ENCODE assay signal across 9 mouse cellular contexts in genomic region chr8:84712759-84713120, GRCm38 (mm10). TPM values are rescaled to one million over a fixed set of nuclear protein-coding genes. Genes with fewer than 3 reads are reported as not detected.
DNase-seq lines count a peak whose midpoint lies in the region; ATAC-seq and TF ChIP-seq lines count a peak whose summit lies in the region.
"Had no signal": no experiment of that assay in that cellular context is flagged by ENCODE, and none has a peak within 500 bp of the region (broad histone marks: within the 10 kb centered on the region; RNA-seq: fewer than 3 reads in every experiment).

No protein-coding gene starts in this region.

- H3K9ac ChIP-seq in heart, postnatal 0 days (replicated peaks; ENCODE audit: low read depth, low read length): no peak overlapping the region

- H3K4me1 ChIP-seq in heart, embryonic 10.5 days: peaks cover 49% of the 10 kb centered on the region
- peaks cover 7% of the 10 kb centered on the region; the same call in 1 of the 2 replicates for H3K4me1 ChIP-seq in brown adipose tissue, adult 24 weeks (ENCODE audit: control insufficient read depth, insufficient read depth, insufficient read length, low read length)
- 0 out of 2 replicates have a peak, but pooled peaks cover 4% of the 10 kb centered on the region for H3K4me1 ChIP-seq in heart, postnatal 0 days (ENCODE audit: control insufficient read depth, insufficient read depth)
- H3K4me1 ChIP-seq in midbrain, embryonic 10.5 days: peaks cover 70% of the 10 kb centered on the region

- H3K4me2 ChIP-seq in heart, postnatal 0 days (ENCODE audit: low read depth, low read length): no peak overlapping the region

- peaks cover 100% of the 10 kb centered on the region for H3K27me3 ChIP-seq in heart, embryonic 10.5 days (ENCODE audit: insufficient read depth, poor library complexity, severe bottlenecking)
- H3K27me3 ChIP-seq in heart, postnatal 0 days (ENCODE audit: control insufficient read depth, insufficient read depth, low read length): peaks cover 17% of the 10 kb centered on the region
- H3K27me3 ChIP-seq in midbrain, embryonic 10.5 days (ENCODE audit: low read depth, poor library complexity, severe bottlenecking): peaks cover 100% of the 10 kb centered on the region

- no peak overlapping the region for H3K4me3 ChIP-seq in heart, embryonic 10.5 days
- no peak overlapping the region for H3K4me3 ChIP-seq in brown adipose tissue, adult 24 weeks (ENCODE audit: insufficient read depth, low read depth, low read length)
- H3K4me3 ChIP-seq in heart, postnatal 0 days (ENCODE audit: low read depth, low read length): no peak overlapping the region
- H3K4me3 ChIP-seq in midbrain, embryonic 10.5 days: no peak overlapping the region

- no peak for DNase-seq in heart, embryonic 10.5 days (ENCODE audit: low spot score)
- no peak for DNase-seq in heart, postnatal 4 days
- DNase-seq in heart, postnatal 0 days (ENCODE audit: low spot score): no peak
- DNase-seq in midbrain, embryonic 10.5 days (ENCODE audit: low spot score): no peak
- no peak for DNase-seq in left cerebral cortex, adult 18-20 months (ENCODE audit: low spot score in 2 of 2)
- DNase-seq: adrenal gland, adult 2 months had no signal

- no peaks in the 10 kb centered on the region for H3K36me3 ChIP-seq in heart, embryonic 10.5 days
- H3K36me3 ChIP-seq in heart, postnatal 0 days (replicated peaks; ENCODE audit: control insufficient read depth, insufficient read depth, low read length): peaks cover 16% of the 10 kb centered on the region
- no peaks in the 10 kb centered on the region for H3K36me3 ChIP-seq in midbrain, embryonic 10.5 days

- peak overlapping the region; percentile 37; the same call in 1 of the 2 replicates for H3K27ac ChIP-seq in heart, embryonic 10.5 days
- peak overlapping the region; percentile 21; the same call in 1 of the 2 replicates for H3K27ac ChIP-seq in brown adipose tissue, adult 24 weeks (replicated peaks; ENCODE audit: low read depth, low read length)
- peak overlapping the region; percentile 51; the same call in 1 of the 2 replicates for H3K27ac ChIP-seq in heart, postnatal 0 days (ENCODE audit: low read depth)
- peak overlapping the region; percentile 80 for H3K27ac ChIP-seq in midbrain, embryonic 10.5 days (replicated peaks)

- WGBS in heart, embryonic 10.5 days: 37% methylated on average over 3 of the region's 3 CpGs
- WGBS in heart, postnatal 0 days: 32% methylated on average over 3 of the region's 3 CpGs
- WGBS in midbrain, embryonic 10.5 days: 39% methylated on average over 3 of the region's 3 CpGs

- TF ChIP-seq EP300 in heart, postnatal 0 days (IDR thresholded peaks at IDR 0.05; ENCODE audit: low read depth): no peak

- no peak for TF ChIP-seq CTCF in heart, postnatal 0 days (IDR thresholded peaks at IDR 0.05; ENCODE audit: low read depth)

- no peaks in the 10 kb centered on the region for H3K9me3 ChIP-seq in heart, embryonic 10.5 days
- H3K9me3 ChIP-seq in heart, postnatal 0 days (replicated peaks; ENCODE audit: control insufficient read depth, low read length): no peaks in the 10 kb centered on the region
- no peaks in the 10 kb centered on the region for H3K9me3 ChIP-seq in midbrain, embryonic 10.5 days (replicated peaks)

- no peak for ATAC-seq in heart, postnatal 0 days (ENCODE audit: insufficient read depth, low read depth)
- ATAC-seq in activated CD4-positive, CD25-positive, alpha-beta regulatory T cell, adult 4 months: no peak
- no peak for ATAC-seq in cerebellum, adult (ENCODE audit: insufficient number of reproducible peaks, low FRiP score, low TSS enrichment)

RNA-seq across cellular contexts. Expression of gene G430095P16Rik, which starts 10.1 kb away (rescaled TPM):
- polyA plus RNA-seq in heart, embryonic 10.5 days (2016; fragmentation: Nextera tagmentation; extraction: Ambion mirVana): 2.1 and 3.2 TPM in 2 replicates
- 1 to 10 TPM; 1.1 to 1.3 TPM for total RNA-seq in heart, postnatal 4 days (2021)
- 1.9 TPM in 1 of 2 replicates, not detected in the other for polyA plus RNA-seq in brown adipose tissue, adult 24 weeks (2012; ENCODE audit: insufficient read depth, insufficient read length, missing spikeins)
- total RNA-seq in heart, postnatal 0 days (2014; rRNA removed; ENCODE audit: low replicate concordance): 1.0 TPM in 1 of 2 replicates, not detected in the other
- polyA plus RNA-seq in heart, postnatal 0 days (2015; fragmentation: Nextera tagmentation; extraction: Ambion mirVana): 3.0 and 3.1 TPM in 2 replicates
- polyA plus RNA-seq in midbrain, embryonic 10.5 days (2016; fragmentation: Nextera tagmentation; extraction: Ambion mirVana): 1.1 and 1.4 TPM in 2 replicates
- 10 to 100 TPM; 20.2 to 37.5 TPM for polyA plus RNA-seq in activated CD4-positive, CD25-positive, alpha-beta regulatory T cell, adult 4 months (2017; shearing (Covaris generic))
- not detected for total RNA-seq in left cerebral cortex, adult 18-20 months (2021)

RNA-seq across cellular contexts. Expression of gene Lyl1, which starts 11.5 kb away (rescaled TPM):
- polyA plus RNA-seq in heart, embryonic 10.5 days (2016; fragmentation: Nextera tagmentation; extraction: Ambion mirVana): 18.5 and 19.3 TPM in 2 replicates
- 10 to 100 TPM in 1 of 2 experiments, 1 to 10 TPM in 1; 9.6 to 10.6 TPM for total RNA-seq in heart, postnatal 4 days (2021)
- 2.9 and 3.1 TPM in 2 replicates for polyA plus RNA-seq in brown adipose tissue, adult 24 weeks (2012; ENCODE audit: insufficient read depth, insufficient read length, missing spikeins)
- 4.4 and 4.8 TPM in 2 replicates for total RNA-seq in heart, postnatal 0 days (2014; rRNA removed; ENCODE audit: low replicate concordance)
- polyA plus RNA-seq in heart, postnatal 0 days (2015; fragmentation: Nextera tagmentation; extraction: Ambion mirVana): 8.7 and 9.8 TPM in 2 replicates
- polyA plus RNA-seq in midbrain, embryonic 10.5 days (2016; fragmentation: Nextera tagmentation; extraction: Ambion mirVana): 4.8 and 5.8 TPM in 2 replicates
- polyA plus RNA-seq in activated CD4-positive, CD25-positive, alpha-beta regulatory T cell, adult 4 months (2017; shearing (Covaris generic)): 1 to 10 TPM in 1 of 2 experiments, under 1 TPM in 1; 0.85 to 1.2 TPM
- total RNA-seq in left cerebral cortex, adult 18-20 months (2021): 1 to 10 TPM; 2.6 TPM

RNA-seq across cellular contexts. Expression of gene Nacc1, which starts 25.1 kb away (rescaled TPM):
- 22.2 and 25.0 TPM in 2 replicates for polyA plus RNA-seq in heart, embryonic 10.5 days (2016; fragmentation: Nextera tagmentation; extraction: Ambion mirVana)
- total RNA-seq in heart, postnatal 4 days (2021): 10 to 100 TPM; 65.0 to 68.7 TPM
- 19.0 and 22.9 TPM in 2 replicates for polyA plus RNA-seq in brown adipose tissue, adult 24 weeks (2012; ENCODE audit: insufficient read depth, insufficient read length, missing spikeins)
- total RNA-seq in heart, postnatal 0 days (2014; rRNA removed; ENCODE audit: low replicate concordance): 68.0 and 83.6 TPM in 2 replicates
- 6.2 and 6.9 TPM in 2 replicates for polyA plus RNA-seq in heart, postnatal 0 days (2015; fragmentation: Nextera tagmentation; extraction: Ambion mirVana)
- polyA plus RNA-seq in midbrain, embryonic 10.5 days (2016; fragmentation: Nextera tagmentation; extraction: Ambion mirVana): 24.8 and 26.3 TPM in 2 replicates
- polyA plus RNA-seq in activated CD4-positive, CD25-positive, alpha-beta regulatory T cell, adult 4 months (2017; shearing (Covaris generic)): 10 to 100 TPM in 1 of 2 experiments, 1 to 10 TPM in 1; 9.4 to 12.5 TPM
- total RNA-seq in left cerebral cortex, adult 18-20 months (2021): 10 to 100 TPM; 93.7 to 99.0 TPM

RNA-seq across cellular contexts. Expression of gene Trmt1, which starts 26.6 kb away (rescaled TPM):
- 59.8 and 64.6 TPM in 2 replicates for polyA plus RNA-seq in heart, embryonic 10.5 days (2016; fragmentation: Nextera tagmentation; extraction: Ambion mirVana)
- total RNA-seq in heart, postnatal 4 days (2021): 10 to 100 TPM; 47.4 to 48.8 TPM
- polyA plus RNA-seq in brown adipose tissue, adult 24 weeks (2012; ENCODE audit: insufficient read depth, insufficient read length, missing spikeins): 25.1 and 33.4 TPM in 2 replicates
- 98.3 and 116 TPM in 2 replicates for total RNA-seq in heart, postnatal 0 days (2014; rRNA removed; ENCODE audit: low replicate concordance)
- polyA plus RNA-seq in heart, postnatal 0 days (2015; fragmentation: Nextera tagmentation; extraction: Ambion mirVana): 28.4 and 29.5 TPM in 2 replicates
- polyA plus RNA-seq in midbrain, embryonic 10.5 days (2016; fragmentation: Nextera tagmentation; extraction: Ambion mirVana): 56.4 and 58.1 TPM in 2 replicates
- polyA plus RNA-seq in activated CD4-positive, CD25-positive, alpha-beta regulatory T cell, adult 4 months (2017; shearing (Covaris generic)): 10 to 100 TPM; 32.6 to 49.8 TPM
- 100 to 1,000 TPM in 1 of 2 experiments, 10 to 100 TPM in 1; 99.1 to 101 TPM for total RNA-seq in left cerebral cortex, adult 18-20 months (2021)

RNA-seq across cellular contexts. Expression of gene Ier2, which starts 50.1 kb away (rescaled TPM):
- polyA plus RNA-seq in heart, embryonic 10.5 days (2016; fragmentation: Nextera tagmentation; extraction: Ambion mirVana): 71.6 and 103 TPM in 2 replicates
- 10 to 100 TPM; 33.3 to 35.5 TPM for total RNA-seq in heart, postnatal 4 days (2021)
- polyA plus RNA-seq in brown adipose tissue, adult 24 weeks (2012; ENCODE audit: insufficient read depth, insufficient read length, missing spikeins): 17.2 and 62.3 TPM in 2 replicates
- total RNA-seq in heart, postnatal 0 days (2014; rRNA removed; ENCODE audit: low replicate concordance): 17.0 and 23.2 TPM in 2 replicates
- polyA plus RNA-seq in heart, postnatal 0 days (2015; fragmentation: Nextera tagmentation; extraction: Ambion mirVana): 33.3 and 38.3 TPM in 2 replicates
- polyA plus RNA-seq in midbrain, embryonic 10.5 days (2016; fragmentation: Nextera tagmentation; extraction: Ambion mirVana): 63.6 and 78.2 TPM in 2 replicates
- 10 to 100 TPM; 54.7 to 56.1 TPM for polyA plus RNA-seq in activated CD4-positive, CD25-positive, alpha-beta regulatory T cell, adult 4 months (2017; shearing (Covaris generic))
- 10 to 100 TPM; 15.5 to 19.9 TPM for total RNA-seq in left cerebral cortex, adult 18-20 months (2021)

Comparison
In these comparisons a context has a peak if more than half of its experiments do, and no peak if none do; other contexts are left out.
1. H3K27ac ChIP-seq: peak in every context shown above with its lines; median percentile 80 in midbrain, embryonic 10.5 days; 51 in heart, postnatal 0 days; 37 in heart, embryonic 10.5 days; 21 in brown adipose tissue, adult 24 weeks.